ENCODE assay signal across 8 mouse cellular contexts in the genomic region with DNA sequence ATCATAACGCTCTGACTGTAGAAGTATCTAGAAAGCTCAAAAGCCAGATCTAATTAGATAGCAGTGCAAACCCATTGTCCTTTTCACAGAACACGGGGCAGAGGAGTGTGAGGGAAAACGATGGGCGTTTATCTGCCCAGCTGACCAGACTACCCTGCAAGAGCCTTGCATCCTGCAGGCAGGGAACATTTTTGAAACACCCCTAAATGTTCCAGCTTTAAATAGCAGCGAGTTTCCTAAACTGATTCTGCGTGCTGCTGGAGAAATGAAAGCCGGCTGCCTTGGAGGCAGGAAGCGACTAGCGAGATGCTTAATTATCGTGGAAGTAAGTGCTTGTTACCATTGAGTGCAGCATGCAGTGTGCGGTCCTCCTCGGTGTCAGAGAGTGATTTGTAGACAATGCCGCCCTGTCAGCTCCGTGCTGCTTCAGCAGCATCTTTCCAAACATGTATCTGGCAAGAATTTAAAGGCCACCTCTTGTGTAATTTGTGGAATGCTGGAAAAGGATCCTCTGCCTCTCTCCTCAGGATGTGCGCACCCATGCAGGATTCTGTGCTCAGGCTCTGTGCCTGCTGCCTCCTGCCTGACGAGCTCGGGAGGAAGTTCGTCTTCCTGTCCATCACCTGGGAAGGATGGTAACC.
A peak's percentile ranks its signal among the peaks of the same experiment; 100 is the strongest.
DNase-seq lines count a peak whose midpoint lies in the region; ATAC-seq and TF ChIP-seq lines count a peak whose summit lies in the region.

No protein-coding gene starts in this region.

- no peak overlapping the region for H3K4me3 ChIP-seq in liver, embryonic 12.5 days
- H3K4me3 ChIP-seq in liver, postnatal 0 days (ENCODE audit: low read depth, low read length): no peak overlapping the region
- H3K4me3 ChIP-seq in intestine, embryonic 15.5 days (replicated peaks): peak overlapping the region; percentile 11; the same call in 1 of the 2 replicates
- no peak overlapping the region; the same call in 1 of the 2 replicates for H3K4me3 ChIP-seq in limb, embryonic 12.5 days (replicated peaks)
- H3K4me3 ChIP-seq in neural tube, embryonic 15.5 days (replicated peaks): peak overlapping the region; percentile 29

- no peak overlapping the region for H3K9ac ChIP-seq in liver, embryonic 12.5 days
- H3K9ac ChIP-seq in liver, postnatal 0 days (replicated peaks): no peak overlapping the region
- 0 out of 2 replicates have a peak overlapping the region, but pooled peaks have one; percentile 3 for H3K9ac ChIP-seq in intestine, embryonic 15.5 days
- no peak overlapping the region for H3K9ac ChIP-seq in limb, embryonic 12.5 days (replicated peaks)
- H3K9ac ChIP-seq in neural tube, embryonic 15.5 days (replicated peaks): peak overlapping the region; percentile 43

- ATAC-seq in liver, embryonic 12.5 days: no peak
- no peak for ATAC-seq in liver, postnatal 0 days
- peak; percentile 66 for ATAC-seq in intestine, embryonic 15.5 days
- no peak for ATAC-seq in limb, embryonic 12.5 days (ENCODE audit: insufficient number of reproducible peaks, insufficient read depth, low FRiP score, low TSS enrichment, low read depth)
- ATAC-seq in neural tube, embryonic 15.5 days (ENCODE audit: low FRiP score): peak; percentile 72
- ATAC-seq in monocyte, adult 5-6 weeks (replicated peaks; ENCODE audit: insufficient number of reproducible peaks, low FRiP score, low TSS enrichment, poor library complexity, severe bottlenecking): no peak

- TF ChIP-seq CTCF in liver, postnatal 0 days (IDR thresholded peaks at IDR 0.05; ENCODE audit: low read depth): no peak

- 0 out of 2 replicates have a peak overlapping the region, but pooled peaks have one; percentile 15 for H3K4me2 ChIP-seq in liver, embryonic 12.5 days
- no peak overlapping the region for H3K4me2 ChIP-seq in liver, postnatal 0 days (ENCODE audit: low read depth, low read length)
- H3K4me2 ChIP-seq in intestine, embryonic 15.5 days (replicated peaks): peak overlapping the region; percentile 50
- peak overlapping the region; percentile 51 for H3K4me2 ChIP-seq in limb, embryonic 12.5 days
- H3K4me2 ChIP-seq in neural tube, embryonic 15.5 days: peak overlapping the region; percentile 55

- TF ChIP-seq EP300 in liver, postnatal 0 days (IDR thresholded peaks at IDR 0.05; ENCODE audit: low read depth): no peak

- peaks cover 20% of the 10 kb centered on the region; the same call in 1 of the 2 replicates for H3K4me1 ChIP-seq in liver, embryonic 12.5 days
- no peaks in the 10 kb centered on the region for H3K4me1 ChIP-seq in liver, postnatal 0 days (ENCODE audit: insufficient read depth)
- peaks cover 13% of the 10 kb centered on the region; the same call in 1 of the 2 replicates for H3K4me1 ChIP-seq in intestine, embryonic 15.5 days (replicated peaks)
- peaks cover 23% of the 10 kb centered on the region for H3K4me1 ChIP-seq in limb, embryonic 12.5 days (replicated peaks)
- H3K4me1 ChIP-seq in neural tube, embryonic 15.5 days: peaks cover 24% of the 10 kb centered on the region

- 52% methylated on average over 18 of the region's 18 CpGs for WGBS in liver, embryonic 12.5 days (ENCODE audit: insufficient replicate concordance)
- 38% methylated on average over 18 of the region's 18 CpGs for WGBS in liver, postnatal 0 days (ENCODE audit: insufficient replicate concordance)
- 31% methylated on average over 18 of the region's 18 CpGs for WGBS in intestine, embryonic 15.5 days
- 21% methylated on average over 18 of the region's 18 CpGs for WGBS in limb, embryonic 12.5 days
- 20% methylated on average over 18 of the region's 18 CpGs for WGBS in neural tube, embryonic 15.5 days

- H3K9me3 ChIP-seq in liver, embryonic 12.5 days (replicated peaks): no peaks in the 10 kb centered on the region
- H3K9me3 ChIP-seq in liver, postnatal 0 days (ENCODE audit: low read length): no peaks in the 10 kb centered on the region
- no peaks in the 10 kb centered on the region for H3K9me3 ChIP-seq in intestine, embryonic 15.5 days
- no peaks in the 10 kb centered on the region for H3K9me3 ChIP-seq in limb, embryonic 12.5 days
- H3K9me3 ChIP-seq in neural tube, embryonic 15.5 days (replicated peaks): no peaks in the 10 kb centered on the region

- no peak for DNase-seq in liver, postnatal 0 days
- peak; percentile 44 to 51 for DNase-seq in frontal cortex, postnatal 14 days (ENCODE audit: low spot score in 2 of 2)
- DNase-seq in testis, postnatal 10 days (ENCODE audit: low spot score): no peak

- no peak overlapping the region for H3K27ac ChIP-seq in liver, embryonic 12.5 days
- no peak overlapping the region for H3K27ac ChIP-seq in liver, postnatal 0 days (ENCODE audit: low read depth)
- peak overlapping the region; percentile 62 for H3K27ac ChIP-seq in intestine, embryonic 15.5 days
- peak overlapping the region; percentile 41; the same call in 1 of the 2 replicates for H3K27ac ChIP-seq in limb, embryonic 12.5 days
- peak overlapping the region; percentile 74 for H3K27ac ChIP-seq in neural tube, embryonic 15.5 days (replicated peaks)

- no peaks in the 10 kb centered on the region for H3K27me3 ChIP-seq in liver, embryonic 12.5 days (replicated peaks)
- H3K27me3 ChIP-seq in liver, postnatal 0 days (ENCODE audit: insufficient read depth, low read length): no peaks in the 10 kb centered on the region
- no peaks in the 10 kb centered on the region for H3K27me3 ChIP-seq in intestine, embryonic 15.5 days (replicated peaks)
- H3K27me3 ChIP-seq in limb, embryonic 12.5 days: no peaks in the 10 kb centered on the region
- no peaks in the 10 kb centered on the region for H3K27me3 ChIP-seq in neural tube, embryonic 15.5 days (replicated peaks)

- H3K36me3 ChIP-seq in liver, embryonic 12.5 days: peaks cover 15% of the 10 kb centered on the region
- H3K36me3 ChIP-seq in liver, postnatal 0 days (replicated peaks; ENCODE audit: insufficient read depth, low read length): 0 out of 2 replicates have a peak, but pooled peaks cover 2% of the 10 kb centered on the region
- H3K36me3 ChIP-seq in intestine, embryonic 15.5 days: no peaks in the 10 kb centered on the region
- H3K36me3 ChIP-seq in limb, embryonic 12.5 days: peaks cover 16% of the 10 kb centered on the region
- no peaks in the 10 kb centered on the region for H3K36me3 ChIP-seq in neural tube, embryonic 15.5 days

Comparison
In these comparisons a context has a peak if more than half of its experiments do, and no peak if none do; other contexts are left out.
1. ATAC-seq: peak in intestine, embryonic 15.5 days (single experiment) and neural tube, embryonic 15.5 days (single experiment); none in liver, embryonic 12.5 days (single experiment), liver, postnatal 0 days (single experiment), limb, embryonic 12.5 days (single experiment) and monocyte, adult 5-6 weeks (single experiment).
2. H3K27ac ChIP-seq: peak in intestine, embryonic 15.5 days (single experiment), limb, embryonic 12.5 days (single experiment) and neural tube, embryonic 15.5 days (single experiment); none in liver, embryonic 12.5 days (single experiment) and liver, postnatal 0 days (single experiment).
3. H3K4me3 ChIP-seq: peak in intestine, embryonic 15.5 days (single experiment) and neural tube, embryonic 15.5 days (single experiment); none in liver, embryonic 12.5 days (single experiment), liver, postnatal 0 days (single experiment) and limb, embryonic 12.5 days (single experiment).
4. H3K9ac ChIP-seq: peak in intestine, embryonic 15.5 days (single experiment) and neural tube, embryonic 15.5 days (single experiment); none in liver, embryonic 12.5 days (single experiment), liver, postnatal 0 days (single experiment) and limb, embryonic 12.5 days (single experiment).
5. DNase-seq: peak in frontal cortex, postnatal 14 days (2 of 2); none in liver, postnatal 0 days (single experiment) and testis, postnatal 10 days (single experiment).